Mouse (Mus musculus) G1E (cell line): ENCODE measurements around the gene Hdhd5. TPM values are rescaled to one million over a fixed set of nuclear protein-coding genes. Genes with fewer than 3 reads are reported as not detected.
A peak's percentile ranks its signal among the peaks of the same experiment; 100 is the strongest.

Experiments used
- ATAC-seq: 2 replicates; pipeline ENCODE4 v1.8.0; 2016; ENCODE audit warnings: mild to moderate bottlenecking; ENCODE audit not compliant: insufficient number of reproducible peaks, poor library complexity, low FRiP score, severe bottlenecking; ENCODE audit errors: extremely low read depth
- DNase-seq: peaks from one replicate; pipeline ENCODE4 v3.0.0; 2012; ENCODE audit warnings: low spot score
- H3K27me3 ChIP-seq: 2 replicates; pipeline ENCODE4 v1.6.1; 2012; ENCODE audit warnings: mild to moderate bottlenecking, low read length, inconsistent platforms; ENCODE audit not compliant: insufficient read depth
- H3K36me3 ChIP-seq: replicated peaks from 2 replicates; pipeline ENCODE3; 2012; ENCODE audit warnings: mild to moderate bottlenecking, inconsistent platforms
- H3K4me1 ChIP-seq: 2 replicates; pipeline ENCODE4 v1.6.1; 2012; ENCODE audit warnings: low read depth, low read length, inconsistent platforms, mixed read lengths; ENCODE audit not compliant: insufficient read depth
- H3K4me3 ChIP-seq: 2 replicates; pipeline ENCODE4 v1.5.1; 2012; ENCODE audit warnings: low read depth, mild to moderate bottlenecking, inconsistent platforms, low read length, moderate library complexity, mixed read lengths
- H3K9me3 ChIP-seq: replicated peaks from 2 replicates; pipeline ENCODE4 v1.6.1; 2012; ENCODE audit warnings: inconsistent platforms
- CTCF ChIP-seq: IDR thresholded peaks from 2 replicates; pipeline ENCODE4 v1.5.1; 2012; ENCODE audit warnings: low read depth, low read length, inconsistent platforms, mixed read lengths
- GATA1 ChIP-seq: IDR thresholded peaks from 2 replicates; pipeline ENCODE4 v1.6.1; 2012; ENCODE audit warnings: borderline replicate concordance, low read length, inconsistent platforms, mixed read lengths
- GATA2 ChIP-seq: IDR thresholded peaks from 2 replicates; pipeline ENCODE4 v1.6.1; 2012; ENCODE audit warnings: low read depth, low read length, inconsistent platforms, borderline replicate concordance
- POLR2AphosphoS5 ChIP-seq: IDR thresholded peaks from 2 replicates; pipeline ENCODE4 v1.6.1; 2012; ENCODE audit warnings: low read depth, low read length, inconsistent platforms; ENCODE audit not compliant: insufficient replicate concordance
- TAL1 ChIP-seq: conservative IDR thresholded peaks from 2 replicates; pipeline ENCODE4 v1.6.1; 2012; ENCODE audit warnings: low read depth, low read length, inconsistent platforms, mixed read lengths
- polyA plus RNA-seq: library from polyadenylated mRNA; stranded (reverse); fragments of >175 nt; gene quantifications from 2 replicates; pipeline ENCODE4 v1.2.3, GENCODE M21; 2012
- total RNA-seq, 2 experiments: library from RNA; stranded (forward) in 1 of 2; stranded (reverse) in 1 of 2; fragments of 200-1000 nt in 1 of 2; fragments of >200 nt in 1 of 2; fragmentation: Nextera tagmentation in 1 of 2; gene quantifications; 2 replicates each; pipeline ENCODE4 v1.2.3; 2014 to 2017

Hdhd5 gene
- total and polyA plus RNA-seq, 3 experiments: 10.0 to 12.8 (median 10.5) TPM

GRCm38 (mm10) chr6:120466609-120467329, 64.3 kb downstream of the Hdhd5 start:
- no peak for TF ChIP-seq GATA1
- TF ChIP-seq CTCF: no peak
- no peak for TF ChIP-seq GATA2
- no peak for TF ChIP-seq TAL1
- TF ChIP-seq POLR2AphosphoS5: no peak
- peaks cover 61% of the 10 kb centered on the region for H3K4me1 ChIP-seq
- H3K36me3 ChIP-seq: peaks cover 26% of the 10 kb centered on the region
- peak overlapping the region; percentile 36; the same call in 1 of the 2 replicates for H3K4me3 ChIP-seq
- peak; percentile 53 for DNase-seq
- H3K27me3 ChIP-seq: peaks cover 3% of the 10 kb centered on the region; the same call in 1 of the 2 replicates
- ATAC-seq: peak; percentile 55
- no peaks in the 10 kb centered on the region for H3K9me3 ChIP-seq

DNA sequence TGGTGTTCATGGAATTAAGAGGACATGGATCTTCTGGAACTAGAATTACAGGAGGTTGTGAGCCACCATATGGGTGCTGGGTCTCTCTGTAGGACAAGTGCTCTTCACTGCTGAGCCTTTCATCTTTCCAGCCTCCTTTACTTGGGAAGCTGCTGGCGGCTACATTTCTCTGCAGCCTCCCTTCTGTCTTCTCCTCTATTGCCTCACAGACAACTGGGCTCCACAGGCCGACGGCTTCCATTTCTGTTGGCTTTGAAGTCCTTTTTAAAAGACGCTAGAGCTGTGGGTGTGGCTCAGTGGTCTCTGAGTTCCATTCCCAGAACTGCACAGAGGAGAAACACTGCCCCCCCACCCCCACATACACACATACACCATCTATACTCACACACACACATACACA, 65.7 kb downstream of the Hdhd5 start:
- TF ChIP-seq CTCF (no peak), TAL1 (no peak)
- peaks cover 23% of the 10 kb centered on the region for H3K36me3 ChIP-seq
- DNase-seq (no peak), ATAC-seq (no peak)
- H3K4me3 ChIP-seq: peak overlapping the region; percentile 4; the same call in 1 of the 2 replicates
- H3K4me1 ChIP-seq: peaks cover 55% of the 10 kb centered on the region
- H3K9me3 ChIP-seq: no peaks in the 10 kb centered on the region
- H3K27me3 ChIP-seq: peaks cover 11% of the 10 kb centered on the region

DNA sequence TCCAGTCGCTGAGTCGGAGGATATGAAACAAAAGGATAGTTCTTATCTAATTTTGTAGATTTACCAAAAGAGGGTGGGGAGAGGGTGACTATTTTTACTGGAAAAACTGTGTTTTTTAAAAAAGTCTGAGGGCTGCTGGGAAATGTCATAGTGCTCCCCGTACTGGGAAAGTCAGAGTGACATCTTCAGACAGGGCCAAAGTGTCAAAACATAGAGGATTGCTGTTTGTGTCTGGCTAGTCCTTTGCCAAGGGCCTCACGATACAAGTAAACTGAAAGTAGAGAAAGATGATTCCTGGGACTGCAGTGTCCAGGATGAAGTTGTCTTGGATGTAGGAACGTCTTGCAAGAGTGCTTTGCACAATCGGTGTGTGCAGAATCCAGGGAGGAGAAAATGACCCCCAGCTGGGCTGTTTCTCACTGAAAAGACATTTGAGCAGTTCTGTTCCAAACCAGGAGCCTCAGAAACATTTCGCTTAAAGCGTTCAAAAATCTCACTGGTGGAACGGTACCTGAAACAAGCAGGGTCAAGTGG, 66.6 kb downstream of the Hdhd5 start:
- no peaks in the 10 kb centered on the region for H3K9me3 ChIP-seq
- peaks cover 11% of the 10 kb centered on the region for H3K27me3 ChIP-seq
- ATAC-seq (no peak), DNase-seq (no peak)
- peak overlapping the region; percentile 79; the same call in 1 of the 2 replicates for H3K4me3 ChIP-seq
- no peak for TF ChIP-seq POLR2AphosphoS5
- TF ChIP-seq GATA1: no peak
- TF ChIP-seq TAL1: no peak
- no peak for TF ChIP-seq GATA2
- TF ChIP-seq CTCF: no peak
- peaks cover 48% of the 10 kb centered on the region for H3K4me1 ChIP-seq
- H3K36me3 ChIP-seq: peaks cover 19% of the 10 kb centered on the region

- H3K27me3 ChIP-seq: peaks cover 11% of the 10 kb centered on the region
- TF ChIP-seq POLR2AphosphoS5 (no peak), TAL1 (no peak), CTCF (no peak), GATA1 (no peak), GATA2 (no peak)
- ATAC-seq: no peak
- peaks cover 19% of the 10 kb centered on the region for H3K36me3 ChIP-seq
- H3K4me1 ChIP-seq: peaks cover 48% of the 10 kb centered on the region
- no peaks in the 10 kb centered on the region for H3K9me3 ChIP-seq
- DNase-seq: peak; percentile 35
- H3K4me3 ChIP-seq: peak overlapping the region; percentile 79
These were observed 67.2 kb downstream of the Hdhd5 start for GRCm38 (mm10) chr6:120463884-120464283.

DNA sequence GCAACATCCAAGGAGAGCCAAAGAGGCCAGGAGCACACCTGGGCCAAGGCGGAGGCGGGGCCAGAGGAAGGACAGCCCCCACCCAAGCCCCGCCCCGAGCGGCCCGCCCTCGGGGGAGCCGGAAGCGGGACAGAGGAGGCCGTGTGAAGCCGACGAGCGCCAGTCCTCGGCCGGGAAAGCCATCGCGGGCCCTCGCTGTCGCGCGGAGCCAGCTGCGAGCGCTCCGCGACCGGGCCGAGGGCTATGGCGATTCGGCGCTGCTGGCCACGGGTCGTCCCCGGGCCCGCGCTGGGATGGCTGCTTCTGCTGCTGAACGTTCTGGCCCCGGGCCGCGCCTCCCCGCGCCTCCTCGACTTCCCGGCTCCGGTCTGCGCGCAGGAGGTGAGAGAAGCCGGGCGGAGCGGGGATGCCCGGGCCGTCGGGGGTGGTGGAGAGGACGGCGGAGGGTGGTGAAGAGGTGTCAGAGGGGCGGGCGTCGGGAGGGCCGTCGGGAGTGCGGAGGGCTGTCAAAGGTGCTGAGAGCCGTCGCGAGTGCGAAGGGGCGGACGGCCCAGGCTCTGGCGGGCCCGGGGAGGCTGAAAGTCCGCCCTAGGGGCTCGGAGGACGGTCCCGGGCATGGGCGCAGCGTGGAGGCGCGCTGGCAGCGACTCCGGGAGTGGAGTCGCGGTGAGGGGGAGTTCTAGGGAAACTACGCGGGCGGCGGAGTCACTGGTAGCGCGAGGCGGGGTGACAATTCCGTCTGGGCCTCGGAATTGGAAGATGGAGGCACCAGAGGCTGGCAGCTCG, 67.8 kb downstream of the Hdhd5 start, which contains the start of gene Il17ra:
Il17ra (plus strand) TSS at position 162 of the 786 bp plus-strand sequence.
- peak within 1 kb of the TSS; percentile 79 for H3K4me3 ChIP-seq
- DNase-seq: peak; percentile 77
- no peak for TF ChIP-seq TAL1
- no peak for TF ChIP-seq GATA2
- no peak for TF ChIP-seq CTCF
- 0 out of 2 replicates have a peak, but pooled peaks have one; percentile 36 for ATAC-seq
- no peaks in the 10 kb centered on the region for H3K9me3 ChIP-seq
- peaks cover 48% of the 10 kb centered on the region for H3K4me1 ChIP-seq
- H3K27me3 ChIP-seq: peaks cover 11% of the 10 kb centered on the region
- H3K36me3 ChIP-seq: peaks cover 18% of the 10 kb centered on the region

DNA sequence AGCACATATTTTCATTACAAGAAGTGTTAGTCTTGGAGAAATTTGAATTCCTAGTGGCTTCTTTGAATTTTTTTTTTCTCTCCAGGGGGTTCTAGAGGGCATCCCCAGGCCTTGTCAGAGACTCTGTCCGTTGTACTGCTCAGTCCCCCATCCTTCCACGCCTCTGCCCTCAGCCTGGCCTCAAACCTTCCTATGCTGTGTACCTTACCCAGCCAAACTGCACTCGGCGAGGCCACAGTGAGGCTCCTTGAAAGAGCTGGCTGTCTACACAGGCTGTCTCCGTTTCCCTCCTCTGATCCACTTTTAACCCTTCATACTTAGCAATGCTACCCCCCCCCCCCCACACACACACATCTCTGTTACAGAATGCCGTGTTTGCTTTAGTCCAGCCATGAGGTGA, 68.9 kb downstream of the Hdhd5 start:
- Histone ChIP-seq H3K27me3 (peaks cover 11% of the 10 kb centered on the region), H3K4me3 (no peak overlapping the region), H3K36me3 (peaks cover 13% of the 10 kb centered on the region), H3K9me3 (no peaks in the 10 kb centered on the region), H3K4me1 (peaks cover 44% of the 10 kb centered on the region)
- ATAC-seq (no peak), DNase-seq (no peak)
- TF ChIP-seq TAL1: no peak
- TF ChIP-seq GATA2: no peak
- TF ChIP-seq POLR2AphosphoS5: no peak
- no peak for TF ChIP-seq CTCF
- TF ChIP-seq GATA1: no peak
